9 mouse cellular contexts compared by ENCODE assay signal in the genomic region with DNA sequence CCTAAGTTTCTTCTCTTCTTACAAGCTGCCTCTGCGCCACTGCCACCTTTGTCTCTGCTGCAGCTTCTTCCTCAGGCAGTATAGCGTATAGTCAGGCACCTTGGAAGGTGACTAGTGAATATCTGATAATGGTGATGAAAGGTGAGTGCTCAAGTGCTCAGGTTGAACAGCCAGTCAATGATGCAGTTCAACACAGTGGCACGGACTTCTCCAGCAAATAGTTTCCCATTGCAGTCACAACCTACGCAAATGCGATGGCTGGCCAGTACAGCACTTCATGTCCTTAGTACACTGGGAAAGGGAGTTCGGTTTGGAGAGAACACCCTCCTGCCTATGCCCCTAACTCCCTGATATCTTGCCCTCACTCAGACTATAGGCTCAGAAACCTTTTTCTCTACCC. TPM values are rescaled to one million over a fixed set of nuclear protein-coding genes. Genes with fewer than 3 reads are reported as not detected.
DNase-seq lines count a peak whose midpoint lies in the region; ATAC-seq and TF ChIP-seq lines count a peak whose summit lies in the region.
"Had no signal": no experiment of that assay in that cellular context is flagged by ENCODE, and none has a peak within 500 bp of the region (broad histone marks: within the 10 kb centered on the region; RNA-seq: fewer than 3 reads in every experiment).

No protein-coding gene starts in this region.

- DNase-seq in gastrocnemius, adult 2 months: peak; percentile 61
- no peak for DNase-seq in gastrocnemius, postnatal 10 days
- DNase-seq in brain, embryonic 14.5 days (ENCODE audit: low read depth): peak; percentile 0
- DNase-seq in heart, postnatal 4 days: peak; percentile 12
- peak; percentile 3 for DNase-seq in lung, postnatal 36 days
- DNase-seq in thymus, adult 18-20 months: no peak
- no peak for DNase-seq in yolk sac, embryonic 10.5 days (ENCODE audit: low spot score)
- DNase-seq: right cerebral cortex, postnatal 14 days had no signal

- peak overlapping the region; percentile 91 for H3K27ac ChIP-seq in gastrocnemius, adult 2 months

- intact Hi-C loops in gastrocnemius, adult 2 months (cut with DNase I): no loop called here

- ATAC-seq in granulocyte monocyte progenitor cell, adult 5-6 weeks (replicated peaks; ENCODE audit: poor library complexity, severe bottlenecking): no peak

- TF ChIP-seq CTCF in gastrocnemius, adult 2 months (IDR thresholded peaks at IDR 0.05): no peak
- no peak for TF ChIP-seq CTCF in brain, embryonic 14.5 days (IDR thresholded peaks at IDR 0.05; ENCODE audit: borderline replicate concordance, extremely low read depth, insufficient read depth, insufficient read length)

- peak overlapping the region; percentile 84 for H3K4me3 ChIP-seq in gastrocnemius, adult 2 months

- TF ChIP-seq POLR2A in brain, embryonic 14.5 days (IDR thresholded peaks at IDR 0.05; ENCODE audit: borderline replicate concordance, extremely low read depth, insufficient read depth, insufficient read length, poor library complexity, severe bottlenecking): no peak

RNA-seq across cellular contexts. Expression of gene Phka1, which starts 1.1 kb away (rescaled TPM):
- total RNA-seq in gastrocnemius, adult 2 months (2021): 100 to 1,000 TPM; 366 to 727 TPM
- total RNA-seq in gastrocnemius, postnatal 10 days (2021): 10 to 100 TPM; 58.1 to 85.2 TPM
- 7.4 and 7.9 TPM in 2 replicates for polyA plus RNA-seq in brain, embryonic 14.5 days (2012; rRNA removed)
- total RNA-seq in heart, postnatal 4 days (2021): 10 to 100 TPM; 25.7 to 28.7 TPM
- 3.7 and 3.9 TPM in 2 replicates for total RNA-seq in granulocyte monocyte progenitor cell, adult 5-6 weeks (2014; fragmentation: Nextera tagmentation)
- 2.6 and 5.7 TPM in 2 replicates for total RNA-seq in granulocyte monocyte progenitor cell, adult 5-6 weeks (2017)

RNA-seq across cellular contexts. Expression of gene Gm3880, which starts 41.6 kb away (rescaled TPM):
- not detected for total RNA-seq in gastrocnemius, adult 2 months (2021)
- not detected for total RNA-seq in gastrocnemius, postnatal 10 days (2021)
- not detected in 2 replicates for polyA plus RNA-seq in brain, embryonic 14.5 days (2012; rRNA removed)
- not detected for total RNA-seq in heart, postnatal 4 days (2021)
- total RNA-seq in granulocyte monocyte progenitor cell, adult 5-6 weeks (2014; fragmentation: Nextera tagmentation): not detected in 2 replicates
- total RNA-seq in granulocyte monocyte progenitor cell, adult 5-6 weeks (2017): not detected in 2 replicates

Comparison
In these comparisons a context has a peak if more than half of its experiments do, and no peak if none do; other contexts are left out.
1. DNase-seq: peak in gastrocnemius, adult 2 months (single experiment), brain, embryonic 14.5 days (single experiment), heart, postnatal 4 days (single experiment) and lung, postnatal 36 days (single experiment); none in gastrocnemius, postnatal 10 days (single experiment), thymus, adult 18-20 months (0 of 2) and yolk sac, embryonic 10.5 days (single experiment).